Mouse (Mus musculus): ENCODE measurements around the gene Ccdc85c.

DNA sequence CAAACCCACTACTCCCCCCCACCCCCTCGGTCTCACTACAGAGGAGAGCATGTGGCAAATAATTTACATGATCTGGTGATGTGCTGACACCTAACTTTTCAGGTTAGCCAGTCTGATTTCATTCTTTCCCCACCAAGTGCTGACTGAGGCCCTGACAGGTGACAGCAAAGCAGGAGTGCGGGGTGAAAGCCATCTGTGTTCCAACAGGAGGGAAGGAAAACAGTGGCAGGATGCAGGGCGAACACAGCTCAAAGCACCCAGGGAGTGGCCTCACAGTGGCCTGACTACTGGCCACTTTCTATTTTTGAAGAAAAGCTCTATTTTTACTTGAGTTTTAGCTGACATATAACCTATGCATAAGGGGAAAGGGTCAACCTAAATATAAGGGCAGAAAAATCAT is 111.5 kb downstream of the Ccdc85c start:
- no peak for TF ChIP-seq CTCF (IDR thresholded peaks at IDR 0.05; ENCODE audit: borderline replicate concordance, insufficient read depth, low read depth, low read length)
- TF ChIP-seq POLR2A (IDR thresholded peaks at IDR 0.05; ENCODE audit: borderline replicate concordance, insufficient read depth, low read length) = no peak

Data from cerebellum, adult 2 months (tissue).